ENCODE assay signal across 16 mouse cellular contexts in the genomic region with DNA sequence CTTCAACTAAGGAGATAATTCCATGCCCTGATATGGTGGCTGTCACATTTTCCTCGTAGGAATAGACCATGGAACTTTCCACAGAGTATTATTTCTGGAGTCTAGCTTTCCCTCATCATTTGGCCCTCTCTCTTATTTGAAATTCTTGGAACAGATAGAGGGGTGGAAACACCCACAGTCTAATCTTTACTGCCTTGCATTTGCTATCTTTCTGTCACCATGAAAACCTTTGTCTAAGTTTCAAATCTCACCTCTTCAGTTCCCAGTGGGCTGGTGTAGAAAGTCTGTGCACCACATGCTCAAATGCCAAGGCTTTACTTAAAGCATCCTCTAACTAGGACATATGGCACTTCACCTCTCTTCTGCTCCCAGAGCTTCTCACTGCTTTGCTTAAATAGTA.
"Had no signal": no experiment of that assay in that cellular context is flagged by ENCODE, and none has a peak within 500 bp of the region (broad histone marks: within the 10 kb centered on the region; RNA-seq: fewer than 3 reads in every experiment).

No protein-coding gene starts in this region.

- H3K4me3 ChIP-seq: limb, embryonic 15.5 days; liver, embryonic 12.5 days; midbrain, embryonic 10.5 days; myocyte; neural tube, embryonic 15.5 days had no signal

- H3K27ac ChIP-seq: kidney, postnatal 0 days; limb, embryonic 15.5 days; liver, embryonic 12.5 days; midbrain, embryonic 10.5 days; neural tube, embryonic 15.5 days had no signal

- DNase-seq: kidney, adult 8-10 months; kidney, postnatal 36 days; lung, embryonic 14.5 days; lung, postnatal 10 days; lung, postnatal 4 days; midbrain, embryonic 14.5 days; spleen, adult 18-20 months; thymus, adult 2 months; thymus, postnatal 25 days had no signal

- H3K27me3 ChIP-seq: limb, embryonic 15.5 days; liver, embryonic 12.5 days; neural tube, embryonic 15.5 days had no signal

- H3K36me3 ChIP-seq: limb, embryonic 15.5 days; liver, embryonic 12.5 days; midbrain, embryonic 10.5 days; neural tube, embryonic 15.5 days had no signal

- ATAC-seq: intestine, embryonic 16.5 days; liver, embryonic 12.5 days had no signal

- H3K4me2 ChIP-seq: limb, embryonic 15.5 days; liver, embryonic 12.5 days; lung, embryonic 14.5 days; neural tube, embryonic 15.5 days had no signal

- H3K9ac ChIP-seq: limb, embryonic 15.5 days; liver, embryonic 12.5 days; lung, embryonic 14.5 days; neural tube, embryonic 15.5 days had no signal

- H3K9me3 ChIP-seq: limb, embryonic 15.5 days; liver, embryonic 12.5 days; midbrain, embryonic 10.5 days; neural tube, embryonic 15.5 days had no signal

- H3K4me1 ChIP-seq: limb, embryonic 15.5 days; liver, embryonic 12.5 days; midbrain, embryonic 10.5 days; neural tube, embryonic 15.5 days had no signal
